Mouse (Mus musculus) lung, postnatal 0 days (tissue): ENCODE results near the gene Orc5. TPM values are rescaled to one million over a fixed set of nuclear protein-coding genes. Genes with fewer than 3 reads are reported as not detected.

Source experiments
- ATAC-seq: fragments of 200-750 bp; cut with Nextera tagmentation; 2 replicates; pipeline ENCODE4 v1.8.0; 2017; ENCODE audit warnings: moderate library complexity
- DNase-seq: peaks from one replicate; pipeline ENCODE4 v3.0.0-alpha.2; 2016; ENCODE audit warnings: low spot score
- H3K27ac ChIP-seq: fragments of 300-500 bp; sonication (generic); 2 replicates; pipeline ENCODE4 v1.5.1; 2014; ENCODE audit warnings: antibody characterized with exemption, mild to moderate bottlenecking, low read length, mixed read lengths
- H3K27me3 ChIP-seq: fragments of 300-500 bp; sonication (generic); replicated peaks from 2 replicates; pipeline ENCODE4 v1.6.1; 2014; ENCODE audit warnings: low read length, mixed read lengths; ENCODE audit not compliant: insufficient read depth
- H3K36me3 ChIP-seq: fragments of 300-500 bp; sonication (generic); 2 replicates; pipeline ENCODE4 v1.6.1; 2014; ENCODE audit warnings: low read length, mixed read lengths; ENCODE audit not compliant: insufficient read depth
- H3K4me1 ChIP-seq: fragments of 300-500 bp; sonication (generic); 2 replicates; pipeline ENCODE4 v1.6.1; 2014; ENCODE audit warnings: antibody characterized with exemption, low read depth, low read length, mixed read lengths; ENCODE audit not compliant: insufficient read depth
- H3K4me2 ChIP-seq: fragments of 300-500 bp; sonication (generic); replicated peaks from 2 replicates; pipeline ENCODE4 v1.6.1; 2014; ENCODE audit warnings: low read depth, mild to moderate bottlenecking, low read length, moderate library complexity, mixed read lengths
- H3K4me3 ChIP-seq: fragments of 300-500 bp; sonication (generic); 2 replicates; pipeline ENCODE4 v1.5.1; 2014; ENCODE audit warnings: low read depth, low read length
- H3K9ac ChIP-seq: fragments of 300-500 bp; sonication (generic); replicated peaks from 2 replicates; pipeline ENCODE4 v1.6.1; 2014; ENCODE audit warnings: low read depth, mild to moderate bottlenecking
- H3K9me3 ChIP-seq: fragments of 300-500 bp; sonication (generic); 2 replicates; pipeline ENCODE4 v1.6.1; 2016; ENCODE audit warnings: low read length, mixed read lengths
- CTCF ChIP-seq: IDR thresholded peaks from 2 replicates; pipeline ENCODE4 v1.5.1; 2016; ENCODE audit warnings: antibody characterized with exemption, mild to moderate bottlenecking
- EP300 ChIP-seq: IDR thresholded peaks from 2 replicates; pipeline ENCODE4 v1.6.1; 2016; ENCODE audit warnings: antibody characterized with exemption, mild to moderate bottlenecking, control low read depth
- WGBS: fragments of 180-500 bp; shearing (Covaris S2); extraction: QIAGEN DNeasy Blood & Tissue Kit; methylation state at CpG from one replicate; pipeline ENCODE4 v1.1.7; 2014; 5-methylcytosine and 5-hydroxymethylcytosine counted together
- polyA plus RNA-seq: library from polyadenylated mRNA; unstranded; fragments of >200 nt; fragmentation: Nextera tagmentation; extraction: Ambion mirVana; gene quantifications from 2 replicates; pipeline ENCODE4 v1.2.1, GENCODE M21; 2015

The Orc5 gene
- polyA plus RNA-seq, 1 experiment from 2014 or later, result 25.0 TPM

GRCm38 (mm10) chr5:22452871-22453661 is 97.2 kb downstream of the Orc5 start:
- 73% methylated on average over 15 of the region's 15 CpGs for WGBS
- H3K4me3 ChIP-seq, result no peak overlapping the region
- H3K27ac ChIP-seq, result no peak overlapping the region
- DNase-seq (no peak), ATAC-seq (no peak)
- no peaks in the 10 kb centered on the region for H3K27me3 ChIP-seq
- H3K36me3 ChIP-seq, result no peaks in the 10 kb centered on the region
- TF ChIP-seq CTCF, result no peak
- TF ChIP-seq EP300, result no peak
- H3K4me2 ChIP-seq, result no peak overlapping the region
- no peaks in the 10 kb centered on the region for H3K9me3 ChIP-seq
- H3K4me1 ChIP-seq, result no peaks in the 10 kb centered on the region
- H3K9ac ChIP-seq, result no peak overlapping the region

- no peak for ATAC-seq
Observed at GRCm38 (mm10) chr5:22452452-22452851, 97.8 kb downstream of the Orc5 start.

GRCm38 (mm10) chr5:22451764-22452163 is 98.5 kb downstream of the Orc5 start:
- H3K4me2 ChIP-seq, result no peak overlapping the region
- no peak for DNase-seq
- H3K4me1 ChIP-seq, result no peaks in the 10 kb centered on the region
- no peak overlapping the region for H3K4me3 ChIP-seq
- H3K36me3 ChIP-seq, result no peaks in the 10 kb centered on the region
- TF ChIP-seq EP300 (no peak), CTCF (no peak)
- H3K27me3 ChIP-seq, result no peaks in the 10 kb centered on the region
- 50% methylated on average over 3 of the region's 3 CpGs for WGBS
- H3K9ac ChIP-seq, result no peak overlapping the region
- H3K9me3 ChIP-seq, result no peaks in the 10 kb centered on the region
- no peak overlapping the region for H3K27ac ChIP-seq
- ATAC-seq, result no peak

More at GRCm38 (mm10) chr5:22452452-22452851, 97.8 kb downstream of the Orc5 start:
- Histone ChIP-seq H3K27ac (no peak overlapping the region), H3K36me3 (no peaks in the 10 kb centered on the region), H3K4me2 (no peak overlapping the region), H3K9ac (no peak overlapping the region), H3K9me3 (no peaks in the 10 kb centered on the region), H3K4me3 (no peak overlapping the region), H3K4me1 (no peaks in the 10 kb centered on the region), H3K27me3 (no peaks in the 10 kb centered on the region)
- 80% methylated on average over 9 of the region's 9 CpGs for WGBS
- no peak for DNase-seq
- TF ChIP-seq EP300 (no peak), CTCF (no peak)

GRCm38 (mm10) chr5:22449492-22449891 is 100.7 kb downstream of the Orc5 start:
- Histone ChIP-seq H3K9me3 (no peaks in the 10 kb centered on the region), H3K4me2 (no peak overlapping the region), H3K27ac (no peak overlapping the region), H3K36me3 (no peaks in the 10 kb centered on the region), H3K4me1 (no peaks in the 10 kb centered on the region), H3K4me3 (no peak overlapping the region), H3K27me3 (no peaks in the 10 kb centered on the region), H3K9ac (no peak overlapping the region)
- WGBS, result 59% methylated on average over 3 of the region's 3 CpGs
- ATAC-seq, result no peak
- no peak for TF ChIP-seq CTCF
- TF ChIP-seq EP300, result no peak
- no peak for DNase-seq

Other genes with a start within 250 kb of the Orc5 start
- 2.4 and 2.8 TPM in 2 replicates for gene Reln, start 205.7 kb downstream of the Orc5 start, polyA plus RNA-seq
- 0.04 and 0.06 TPM in 2 replicates for gene Lhfpl3, start 195.6 kb upstream of the Orc5 start, polyA plus RNA-seq